Mouse (Mus musculus) E14TG2a.4 (cell line): ENCODE results near the gene Pitpnm1.
A peak's percentile ranks its signal among the peaks of the same experiment; 100 is the strongest.

ENCODE experiments used
- H3K27me3 ChIP-seq: 2 replicates; pipeline ENCODE4 v1.6.1; 2014; ENCODE audit warnings: low read length, control low read depth; ENCODE audit not compliant: insufficient read depth
- H3K36me3 ChIP-seq: 2 replicates; pipeline ENCODE4 v1.6.1; 2014; ENCODE audit warnings: low read length, control low read depth; ENCODE audit not compliant: insufficient read depth
- H3K4me1 ChIP-seq: replicated peaks from 2 replicates; pipeline ENCODE4 v1.6.1; 2014; ENCODE audit warnings: low read depth, low read length, control low read depth
- H3K4me3 ChIP-seq: replicated peaks from 2 replicates; pipeline ENCODE4 v1.5.1; 2014; ENCODE audit warnings: mild to moderate bottlenecking, low read length
- H3K9me3 ChIP-seq: 2 replicates; pipeline ENCODE4 v1.6.1; 2014; ENCODE audit warnings: low read length, control low read depth
- CTCF ChIP-seq: conservative IDR thresholded peaks from 2 replicates; pipeline ENCODE4 v1.5.1; 2014; ENCODE audit warnings: low read length
- NANOG ChIP-seq: IDR thresholded peaks from 2 replicates; pipeline ENCODE4 v1.6.1; 2014; ENCODE audit warnings: borderline replicate concordance, low read length, mixed read lengths
- POU5F1 ChIP-seq: IDR thresholded peaks from 2 replicates; pipeline ENCODE4 v1.6.1; 2014; ENCODE audit warnings: low read length, borderline replicate concordance

Gene Pitpnm1

DNA sequence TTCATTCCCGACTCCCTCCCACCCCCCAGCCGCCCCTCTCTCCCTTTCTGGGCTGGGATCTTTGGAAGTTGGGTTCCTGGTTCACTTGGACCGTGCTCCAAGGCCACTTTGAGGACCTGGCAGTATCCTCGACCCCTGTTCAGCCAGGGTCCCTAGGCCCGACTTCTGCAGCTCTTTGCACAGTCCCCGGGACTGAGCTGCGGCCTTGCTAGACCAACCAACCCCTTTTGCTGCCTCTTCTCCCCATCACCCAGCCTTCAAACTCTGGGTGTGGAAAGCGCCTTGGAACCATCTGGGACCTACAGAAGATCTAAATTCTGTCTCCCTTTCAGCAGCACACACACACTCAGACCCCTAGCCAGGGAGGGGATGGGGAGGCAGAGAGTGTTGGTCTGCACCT, 49.0 kb downstream of the Pitpnm1 start:
- H3K4me1 ChIP-seq: peaks cover 90% of the 10 kb centered on the region
- no peak for TF ChIP-seq NANOG
- TF ChIP-seq POU5F1: no peak
- TF ChIP-seq CTCF: no peak
- peak overlapping the region; percentile 87 for H3K4me3 ChIP-seq
- peaks cover 3% of the 10 kb centered on the region; the same call in 1 of the 2 replicates for H3K27me3 ChIP-seq
- H3K9me3 ChIP-seq: no peaks in the 10 kb centered on the region
- H3K36me3 ChIP-seq: peaks cover 44% of the 10 kb centered on the region

DNA sequence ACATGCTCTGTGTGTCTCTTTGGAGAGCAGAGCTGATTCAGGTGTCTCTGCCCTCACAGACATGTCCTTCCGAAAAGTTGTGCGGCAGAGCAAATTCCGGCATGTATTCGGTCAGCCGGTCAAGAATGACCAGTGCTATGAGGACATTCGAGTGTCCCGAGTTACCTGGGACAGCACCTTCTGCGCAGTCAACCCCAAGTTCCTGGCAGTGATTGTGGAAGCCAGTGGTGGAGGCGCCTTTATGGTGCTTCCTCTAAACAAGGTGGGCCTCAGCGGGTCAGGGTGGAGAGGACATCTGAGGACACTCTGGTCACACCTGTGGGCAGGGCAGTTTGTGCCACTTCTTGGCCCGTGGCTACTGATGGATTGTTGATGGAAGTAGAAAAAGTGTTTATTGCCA, 49.5 kb downstream of the Pitpnm1 start:
- peaks cover 94% of the 10 kb centered on the region for H3K4me1 ChIP-seq
- TF ChIP-seq NANOG: no peak
- no peak for TF ChIP-seq POU5F1
- TF ChIP-seq CTCF: no peak
- no peaks in the 10 kb centered on the region for H3K27me3 ChIP-seq
- peaks cover 48% of the 10 kb centered on the region for H3K36me3 ChIP-seq
- H3K4me3 ChIP-seq: peak overlapping the region; percentile 87
- no peaks in the 10 kb centered on the region for H3K9me3 ChIP-seq

DNA sequence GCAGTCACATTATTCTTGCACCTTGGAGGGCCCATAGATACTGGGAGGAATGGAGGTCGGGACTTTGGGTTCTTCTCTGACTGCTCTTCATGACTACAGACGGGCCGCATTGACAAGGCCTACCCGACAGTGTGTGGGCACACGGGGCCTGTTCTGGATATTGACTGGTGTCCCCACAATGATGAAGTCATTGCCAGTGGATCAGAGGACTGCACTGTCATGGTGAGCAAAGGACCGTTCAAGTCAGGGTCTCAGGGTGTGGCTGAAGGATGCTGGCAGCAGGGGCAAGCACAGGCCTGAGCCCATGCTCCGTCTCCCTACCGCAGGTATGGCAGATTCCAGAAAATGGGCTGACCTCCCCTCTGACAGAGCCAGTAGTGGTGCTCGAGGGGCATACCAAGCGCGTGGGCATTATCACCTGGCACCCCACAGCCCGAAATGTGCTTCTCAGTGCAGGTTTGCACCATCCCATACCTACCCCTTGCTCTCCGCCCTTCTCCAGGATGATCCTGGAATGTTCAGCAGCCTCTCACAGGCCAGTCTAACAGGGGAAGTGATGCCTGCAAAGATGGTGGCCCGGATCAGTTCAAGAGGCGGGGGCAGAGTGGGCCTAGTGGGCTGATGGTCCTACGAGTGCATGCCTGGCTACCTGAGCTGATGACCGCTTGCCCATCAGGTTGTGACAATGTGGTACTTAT, 50.1 kb downstream of the Pitpnm1 start:
- Histone ChIP-seq H3K9me3 (no peaks in the 10 kb centered on the region), H3K4me3 (peak overlapping the region; percentile 87), H3K27me3 (no peaks in the 10 kb centered on the region), H3K4me1 (peaks cover 94% of the 10 kb centered on the region), H3K36me3 (peaks cover 50% of the 10 kb centered on the region)
- TF ChIP-seq POU5F1 (no peak), CTCF (no peak), NANOG (no peak)

DNA sequence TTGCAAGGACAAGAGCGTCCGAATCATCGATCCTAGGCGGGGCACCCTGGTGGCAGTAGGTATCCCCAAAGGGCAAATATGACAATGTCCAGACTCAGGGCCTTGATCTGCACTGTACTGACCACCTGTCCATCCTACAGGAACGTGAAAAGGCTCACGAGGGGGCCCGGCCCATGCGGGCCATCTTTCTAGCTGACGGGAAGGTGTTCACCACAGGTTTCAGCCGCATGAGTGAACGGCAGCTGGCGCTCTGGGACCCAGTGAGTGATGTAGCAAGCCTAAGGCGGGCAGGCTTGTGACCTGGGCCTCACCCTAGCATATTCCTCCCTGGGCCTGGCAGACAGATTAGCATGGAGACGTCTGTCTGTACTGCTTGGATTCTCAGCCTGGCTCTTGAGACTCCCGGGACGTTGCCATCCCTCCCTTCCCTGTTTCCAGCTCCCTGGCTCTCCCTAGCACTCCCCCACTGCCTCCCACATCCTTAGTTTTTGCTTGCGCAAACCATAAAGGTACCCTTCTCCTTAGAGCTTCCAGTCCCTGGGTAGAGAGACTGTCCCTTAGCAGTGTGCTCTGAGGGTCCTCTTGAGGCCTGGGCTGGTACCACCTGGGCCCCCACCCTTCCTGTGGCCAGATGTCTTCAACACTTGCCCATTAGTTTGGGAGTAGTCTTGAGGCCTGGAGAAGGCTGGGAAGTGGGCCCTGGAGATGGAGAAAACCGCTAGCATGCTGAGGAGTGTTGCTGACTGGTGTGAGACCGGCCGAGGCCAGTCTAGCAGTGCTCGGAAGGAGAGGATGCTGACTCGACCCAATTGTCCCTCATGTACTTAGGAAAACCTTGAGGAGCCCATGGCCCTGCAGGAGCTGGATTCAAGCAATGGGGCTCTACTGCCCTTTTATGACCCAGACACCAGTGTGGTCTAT, 51.0 kb downstream of the Pitpnm1 start:
- Histone ChIP-seq H3K4me3 (peak overlapping the region; percentile 87), H3K36me3 (peaks cover 53% of the 10 kb centered on the region), H3K4me1 (peaks cover 95% of the 10 kb centered on the region), H3K9me3 (no peaks in the 10 kb centered on the region), H3K27me3 (no peaks in the 10 kb centered on the region)
- no peak for TF ChIP-seq NANOG
- TF ChIP-seq POU5F1: no peak
- TF ChIP-seq CTCF: no peak

DNA sequence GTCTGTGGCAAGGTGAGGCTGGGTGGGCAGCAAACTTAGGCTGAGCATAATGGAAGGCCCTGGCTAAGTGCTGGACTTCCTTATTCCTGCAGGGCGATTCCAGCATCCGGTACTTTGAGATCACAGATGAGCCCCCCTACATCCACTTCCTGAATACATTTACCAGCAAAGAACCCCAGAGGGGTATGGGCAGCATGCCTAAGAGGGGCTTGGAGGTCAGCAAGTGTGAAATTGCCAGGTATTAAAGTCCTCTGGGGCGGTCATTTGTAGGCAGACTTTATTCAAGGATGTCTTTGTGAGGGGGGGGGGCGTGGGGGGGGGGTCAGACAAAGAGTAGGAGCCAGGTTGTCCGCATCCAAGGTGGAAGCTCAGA, 51.7 kb downstream of the Pitpnm1 start:
- Histone ChIP-seq H3K27me3 (no peaks in the 10 kb centered on the region), H3K4me3 (peak overlapping the region; percentile 87; the same call in 1 of the 2 replicates), H3K9me3 (no peaks in the 10 kb centered on the region), H3K4me1 (peaks cover 95% of the 10 kb centered on the region), H3K36me3 (peaks cover 58% of the 10 kb centered on the region)
- no peak for TF ChIP-seq POU5F1
- no peak for TF ChIP-seq CTCF
- no peak for TF ChIP-seq NANOG

DNA sequence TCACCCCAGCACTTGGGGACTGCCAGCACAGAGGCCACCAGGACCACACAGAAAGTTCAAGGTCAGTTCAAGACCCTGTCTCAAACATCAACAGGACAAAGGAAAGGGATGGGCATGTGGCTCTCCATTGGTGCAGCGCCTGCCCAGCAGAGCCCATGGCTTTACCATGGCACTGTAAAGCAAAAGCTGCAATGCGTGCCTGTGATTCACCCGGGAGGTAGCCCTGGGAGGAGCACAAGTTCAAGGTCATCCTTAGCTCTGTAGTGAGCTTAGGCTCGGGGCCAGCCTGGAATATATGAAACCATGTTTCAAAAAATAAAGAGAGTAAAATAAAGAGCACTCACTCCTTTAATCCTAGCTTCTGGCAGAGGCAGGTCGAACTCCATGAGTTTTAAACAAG, 52.1 kb downstream of the Pitpnm1 start:
- Histone ChIP-seq H3K9me3 (no peaks in the 10 kb centered on the region), H3K36me3 (peaks cover 62% of the 10 kb centered on the region)
- TF ChIP-seq CTCF (no peak), NANOG (no peak), POU5F1 (no peak)

DNA sequence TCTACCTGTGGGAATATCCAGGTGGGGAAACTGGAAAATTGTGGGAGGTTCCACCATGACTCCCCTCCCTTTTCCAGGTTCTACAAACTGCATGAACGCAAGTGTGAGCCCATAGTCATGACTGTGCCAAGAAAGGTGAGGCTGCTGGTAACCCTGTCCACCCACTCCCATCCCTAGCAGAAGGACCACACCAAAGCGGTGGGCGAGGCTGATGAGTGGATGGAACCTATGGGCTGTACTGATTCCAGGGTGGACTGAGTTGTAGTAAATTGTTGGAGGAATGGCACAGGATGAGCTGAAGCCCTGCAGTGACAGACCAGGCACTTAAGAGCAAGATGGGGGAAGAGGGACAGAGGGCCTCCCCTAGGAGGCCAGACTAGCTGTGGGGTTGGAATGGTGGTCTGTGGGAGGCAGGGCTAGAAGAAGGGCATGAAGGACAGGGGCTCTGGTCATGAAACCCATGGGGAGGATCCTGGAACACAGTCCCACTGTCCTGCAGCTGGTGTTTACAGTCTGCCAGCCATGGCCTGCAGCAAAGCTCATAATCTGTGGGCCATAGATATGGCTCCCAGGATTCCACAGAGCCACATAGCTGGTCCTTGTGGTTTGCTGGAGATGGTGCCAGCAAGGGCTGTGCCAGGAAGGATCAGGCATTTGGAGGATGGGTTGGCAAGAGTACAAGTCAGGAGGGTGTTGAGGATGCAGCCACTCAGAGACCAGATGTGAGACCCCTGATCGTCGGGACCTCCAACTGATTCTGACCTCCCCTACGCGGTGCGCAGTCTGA, 52.8 kb downstream of the Pitpnm1 start:
- Histone ChIP-seq H3K36me3 (peaks cover 69% of the 10 kb centered on the region), H3K27me3 (no peaks in the 10 kb centered on the region)

More for the DNA sequence above, 52.1 kb downstream of the Pitpnm1 start:
- Histone ChIP-seq H3K4me1 (peaks cover 95% of the 10 kb centered on the region), H3K27me3 (no peaks in the 10 kb centered on the region), H3K4me3 (peak overlapping the region; percentile 39; the same call in 1 of the 2 replicates)

DNA sequence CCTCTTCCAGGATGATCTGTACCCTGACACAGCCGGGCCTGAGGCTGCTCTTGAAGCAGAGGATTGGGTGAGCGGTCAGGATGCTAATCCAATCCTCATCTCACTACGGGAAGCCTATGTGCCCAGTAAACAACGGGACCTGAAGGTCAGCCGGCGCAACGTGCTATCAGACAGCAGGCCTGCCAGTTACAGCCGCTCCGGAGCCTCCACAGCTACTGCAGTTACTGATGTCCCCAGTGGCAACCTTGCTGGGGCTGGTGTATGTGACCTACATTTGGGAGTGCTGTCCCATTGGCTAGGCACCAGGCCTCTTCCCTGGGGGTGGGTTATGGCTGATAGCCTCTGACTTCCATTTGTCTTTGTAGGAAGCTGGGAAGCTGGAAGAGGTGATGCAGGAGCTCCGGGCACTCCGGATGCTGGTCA, 53.4 kb downstream of the Pitpnm1 start, which contains the start of gene Ptprcap:
Gene Ptprcap, plus strand, starts transcription at position 373 of the 423 bp plus-strand sequence.
- TF ChIP-seq POU5F1: no peak
- TF ChIP-seq NANOG: no peak
- TF ChIP-seq CTCF: no peak
- peaks cover 75% of the 10 kb centered on the region for H3K36me3 ChIP-seq
- no peaks in the 10 kb centered on the region for H3K9me3 ChIP-seq
- H3K27me3 ChIP-seq: no peaks in the 10 kb centered on the region
- H3K4me3 ChIP-seq: peak within 1 kb of the TSS; percentile 72
- H3K4me1 ChIP-seq: peaks cover 88% of the 10 kb centered on the region

More for the DNA sequence above, 52.8 kb downstream of the Pitpnm1 start:
- Histone ChIP-seq H3K4me3 (0 out of 2 replicates have a peak overlapping the region, but pooled peaks have one; percentile 10), H3K4me1 (peaks cover 94% of the 10 kb centered on the region), H3K9me3 (no peaks in the 10 kb centered on the region)
- TF ChIP-seq CTCF (no peak), POU5F1 (no peak), NANOG (no peak)
